Mouse (Mus musculus) heart, embryonic 14.5 days (tissue): ENCODE measurements at regions not wholly inside any gene's neighbourhood (a gene's known extent, or its start where the extent isn't known, plus 50 kb on each side); places are given as distances from the start of the nearest gene placed in this dataset.
A peak's percentile ranks its signal among the peaks of the same experiment; 100 is the strongest.

Experiments
- ATAC-seq: fragments of 200-750 bp; cut with Nextera tagmentation; 2 replicates; pipeline ENCODE4 v1.8.0; 2017; ENCODE audit warnings: low read depth, moderate TSS enrichment; ENCODE audit not compliant: insufficient number of reproducible peaks, insufficient read depth, low FRiP score
- H3K27ac ChIP-seq, 2 experiments: fragments of 200-500 bp in 1 of 2; fragments of 300-500 bp in 1 of 2; sonication (generic) in 1 of 2; replicated peaks in 1 of 2; 2 replicates each; pipeline ENCODE4 v1.5.1; 2012 to 2014; ENCODE audit warnings: low read depth in 2 of 2, low read length in 2 of 2, control low read depth in 1 of 2, mild to moderate bottlenecking in 1 of 2, mixed read lengths in 1 of 2; ENCODE audit not compliant: control insufficient read depth in 1 of 2, insufficient read depth in 1 of 2
- H3K27me3 ChIP-seq: fragments of 300-500 bp; sonication (generic); 2 replicates; pipeline ENCODE4 v1.6.1; 2014; ENCODE audit warnings: mild to moderate bottlenecking, low read length, control low read depth; ENCODE audit not compliant: control insufficient read depth, insufficient read depth
- H3K36me3 ChIP-seq: fragments of 300-500 bp; sonication (generic); 2 replicates; pipeline ENCODE4 v1.6.1; 2014; ENCODE audit warnings: mild to moderate bottlenecking, control low read depth, low read length, mixed read lengths; ENCODE audit not compliant: control insufficient read depth, insufficient read depth
- H3K4me1 ChIP-seq, 2 experiments: fragments of 200-500 bp in 1 of 2; fragments of 300-500 bp in 1 of 2; sonication (generic) in 1 of 2; 2 replicates each; pipeline ENCODE4 v1.6.1; 2012 to 2014; ENCODE audit warnings: low read length in 2 of 2, control low read depth in 1 of 2, mixed read lengths in 1 of 2; ENCODE audit not compliant: control insufficient read depth in 2 of 2, insufficient read depth in 2 of 2
- H3K4me2 ChIP-seq: fragments of 300-500 bp; sonication (generic); 2 replicates; pipeline ENCODE4 v1.6.1; 2014; ENCODE audit warnings: mild to moderate bottlenecking, low read length
- H3K4me3 ChIP-seq, 2 experiments: fragments of 200-500 bp in 1 of 2; fragments of 300-500 bp in 1 of 2; sonication (generic) in 1 of 2; 2 replicates each; pipeline ENCODE4 v1.5.1; 2012 to 2014; ENCODE audit warnings: low read length in 2 of 2, mild to moderate bottlenecking in 2 of 2, control low read depth in 1 of 2, low read depth in 1 of 2, moderate library complexity in 1 of 2; ENCODE audit not compliant: control insufficient read depth in 1 of 2, insufficient read depth in 1 of 2
- H3K9ac ChIP-seq: fragments of 300-500 bp; sonication (generic); 2 replicates; pipeline ENCODE4 v1.6.1; 2014; ENCODE audit warnings: mild to moderate bottlenecking, low read length
- H3K9me3 ChIP-seq: fragments of 300-500 bp; sonication (generic); 2 replicates; pipeline ENCODE4 v1.6.1; 2016; ENCODE audit warnings: low read length, control low read depth; ENCODE audit not compliant: control insufficient read depth
- WGBS: fragments of 180-500 bp; shearing (Covaris S2); extraction: QIAGEN DNeasy Blood & Tissue Kit; methylation state at CpG from one replicate; pipeline ENCODE4 v1.1.7; 2014; 5-methylcytosine and 5-hydroxymethylcytosine counted together

GRCm38 (mm10) chr10:56935174-56935573 lies 551.0 kb upstream of the Hsf2 start:
- H3K36me3 ChIP-seq: no peaks in the 10 kb centered on the region
- H3K27ac ChIP-seq: no peak overlapping the region; a peak in 1 of 4 replicates
- H3K9ac ChIP-seq: no peak overlapping the region

DNA sequence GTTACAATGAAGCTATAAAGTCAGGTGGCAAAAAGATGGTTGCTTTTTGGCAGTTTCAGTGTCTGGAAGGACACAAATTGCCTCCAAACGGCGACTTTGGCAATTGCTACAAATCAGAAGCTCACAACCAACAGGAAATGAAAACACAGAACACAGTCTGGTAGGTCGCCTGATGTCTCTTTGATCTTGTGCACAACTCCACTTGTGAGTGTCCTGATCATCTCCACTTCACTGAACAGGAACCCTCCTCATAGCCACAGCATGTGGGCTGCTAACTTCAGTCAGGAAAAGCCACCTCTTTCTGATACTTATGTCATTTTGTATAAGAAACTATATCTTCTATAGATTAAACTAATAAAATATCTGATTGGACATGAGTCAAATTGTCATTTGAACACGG lies 544.2 kb upstream of the Hsf2 start:
- Histone ChIP-seq H3K9me3 (no peaks in the 10 kb centered on the region), H3K9ac (no peak overlapping the region), H3K36me3 (no peaks in the 10 kb centered on the region), H3K4me3 (no peak overlapping the region), H3K4me2 (no peak overlapping the region), H3K27me3 (no peaks in the 10 kb centered on the region), H3K4me1 (no peaks in the 10 kb centered on the region; a peak in 1 of 4 replicates), H3K27ac (no peak overlapping the region)
- WGBS: 63% methylated on average over 4 of the region's 4 CpGs
- ATAC-seq: no peak

More at GRCm38 (mm10) chr10:56935174-56935573, 551.0 kb upstream of the Hsf2 start:
- 87% methylated on average over 4 of the region's 4 CpGs for WGBS
- no peaks in the 10 kb centered on the region for H3K27me3 ChIP-seq
- ATAC-seq: no peak
- peaks cover 0 to 2% of the 10 kb centered on the region in 2 experiments; a peak in 1 of 4 replicates for H3K4me1 ChIP-seq
- no peak overlapping the region for H3K4me2 ChIP-seq
- H3K4me3 ChIP-seq: no peak overlapping the region
- H3K9me3 ChIP-seq: no peaks in the 10 kb centered on the region

GRCm38 (mm10) chr10:56944434-56945145 lies 541.6 kb upstream of the Hsf2 start:
- H3K4me2 ChIP-seq: no peak overlapping the region
- ATAC-seq: no peak
- no peaks in the 10 kb centered on the region for H3K9me3 ChIP-seq
- no peak overlapping the region for H3K4me3 ChIP-seq
- no peaks in the 10 kb centered on the region for H3K27me3 ChIP-seq
- H3K36me3 ChIP-seq: no peaks in the 10 kb centered on the region
- H3K4me1 ChIP-seq: peaks cover 0 to 7% of the 10 kb centered on the region in 2 experiments; a peak in 2 of 4 replicates
- WGBS: 70% methylated on average over 5 of the region's 5 CpGs
- no peak overlapping the region for H3K27ac ChIP-seq
- no peak overlapping the region for H3K9ac ChIP-seq

- H3K9ac ChIP-seq: no peak overlapping the region
- H3K4me3 ChIP-seq: no peak overlapping the region
- H3K36me3 ChIP-seq: no peaks in the 10 kb centered on the region
- no peak for ATAC-seq
- no peaks in the 10 kb centered on the region for H3K27me3 ChIP-seq
- 85% methylated on average over 2 of the region's 2 CpGs for WGBS
- H3K4me1 ChIP-seq: no peaks in the 10 kb centered on the region
- no peak overlapping the region for H3K27ac ChIP-seq
- no peaks in the 10 kb centered on the region for H3K9me3 ChIP-seq
- no peak overlapping the region for H3K4me2 ChIP-seq
Measured at GRCm38 (mm10) chr10:56956728-56957127, 529.5 kb upstream of the Hsf2 start.

GRCm38 (mm10) chr10:56962096-56962807 lies 523.9 kb upstream of the Hsf2 start:
- H3K9me3 ChIP-seq: no peaks in the 10 kb centered on the region
- H3K27ac ChIP-seq: no peak overlapping the region
- no peaks in the 10 kb centered on the region for H3K27me3 ChIP-seq
- WGBS: 80% methylated on average over 4 of the region's 4 CpGs
- no peak for ATAC-seq
- no peak overlapping the region for H3K4me3 ChIP-seq
- H3K9ac ChIP-seq: no peak overlapping the region
- no peak overlapping the region for H3K4me2 ChIP-seq
- peaks cover 2 to 5% of the 10 kb centered on the region in 2 experiments; a peak in 2 of 4 replicates for H3K4me1 ChIP-seq
- H3K36me3 ChIP-seq: no peaks in the 10 kb centered on the region

GRCm38 (mm10) chr10:56963215-56963614 lies 523.0 kb upstream of the Hsf2 start:
- Histone ChIP-seq H3K27ac (0 out of 4 replicates have a peak overlapping the region, but pooled peaks of 1 of the 2 experiments have one; percentile 9), H3K4me2 (no peak overlapping the region), H3K27me3 (no peaks in the 10 kb centered on the region), H3K36me3 (no peaks in the 10 kb centered on the region), H3K4me3 (no peak overlapping the region), H3K4me1 (peaks cover 2 to 5% of the 10 kb centered on the region in 2 experiments; a peak in 2 of 4 replicates), H3K9me3 (no peaks in the 10 kb centered on the region), H3K9ac (no peak overlapping the region)
- no peak for ATAC-seq
- 39% methylated on average over 3 of the region's 3 CpGs for WGBS

DNA sequence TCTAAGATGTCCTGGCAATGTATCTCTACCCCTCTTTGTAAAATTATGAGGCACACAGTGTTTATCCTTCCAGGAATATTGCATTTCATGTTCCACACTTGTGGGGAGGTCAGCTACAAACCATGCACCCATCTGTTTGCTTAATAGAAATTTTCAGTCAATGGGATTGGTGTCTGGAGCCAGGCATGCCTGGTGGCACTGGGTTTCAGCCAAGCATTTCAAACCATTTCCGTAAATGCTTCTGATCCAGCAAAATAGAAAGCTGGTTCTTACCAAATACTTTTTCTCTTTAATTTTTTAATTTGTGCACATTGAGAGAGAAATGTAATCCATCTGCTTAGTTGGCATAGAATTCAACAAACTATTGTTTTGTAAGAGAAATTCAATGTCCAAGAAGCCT lies 517.3 kb upstream of the Hsf2 start:
- no peak overlapping the region for H3K9ac ChIP-seq
- 98% methylated on average over 1 of the region's 1 CpGs for WGBS
- no peak for ATAC-seq

More for the DNA sequence above, 517.3 kb upstream of the Hsf2 start:
- no peaks in the 10 kb centered on the region for H3K27me3 ChIP-seq
- H3K4me1 ChIP-seq: no peaks in the 10 kb centered on the region
- H3K36me3 ChIP-seq: no peaks in the 10 kb centered on the region
- H3K9me3 ChIP-seq: no peaks in the 10 kb centered on the region
- no peak overlapping the region for H3K27ac ChIP-seq
- no peak overlapping the region for H3K4me3 ChIP-seq
- H3K4me2 ChIP-seq: no peak overlapping the region
